21 mouse cellular contexts compared by ENCODE assay signal in the genomic region with DNA sequence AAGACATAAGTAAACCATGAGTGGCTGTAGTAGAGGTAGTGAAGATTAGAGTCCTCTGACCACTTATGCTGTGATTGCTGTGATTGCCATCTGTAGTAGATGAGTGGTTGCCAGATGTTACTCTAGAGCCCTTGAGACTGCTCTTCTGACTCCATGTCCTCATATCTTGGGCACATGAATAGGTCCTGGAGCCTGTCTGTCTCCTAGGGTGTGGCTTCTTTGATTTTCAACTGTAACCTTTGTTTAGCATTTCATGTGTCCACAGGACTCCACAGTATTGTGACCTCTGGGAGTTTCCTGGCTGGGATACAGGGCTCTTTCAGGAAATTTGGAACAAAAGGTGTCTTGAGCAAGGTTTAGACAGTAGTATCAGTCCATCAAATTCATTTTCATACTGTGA.
DNase-seq lines count a peak whose midpoint lies in the region; ATAC-seq and TF ChIP-seq lines count a peak whose summit lies in the region.
"Had no signal": no experiment of that assay in that cellular context is flagged by ENCODE, and none has a peak within 500 bp of the region (broad histone marks: within the 10 kb centered on the region; RNA-seq: fewer than 3 reads in every experiment).

No protein-coding gene starts in this region.

- H3K27me3 ChIP-seq in heart, postnatal 0 days (ENCODE audit: control insufficient read depth, insufficient read depth, low read length): no peaks in the 10 kb centered on the region
- H3K27me3 ChIP-seq in limb, embryonic 15.5 days: no peaks in the 10 kb centered on the region
- no peaks in the 10 kb centered on the region for H3K27me3 ChIP-seq in limb, embryonic 10.5 days (ENCODE audit: low read depth, poor library complexity, severe bottlenecking)
- H3K27me3 ChIP-seq: embryonic facial prominence, embryonic 15.5 days; forebrain, embryonic 15.5 days; heart, embryonic 12.5 days had no signal

- TF ChIP-seq EP300 in heart, postnatal 0 days (IDR thresholded peaks at IDR 0.05; ENCODE audit: low read depth): no peak

- peak overlapping the region; percentile 44 for H3K27ac ChIP-seq in gastrocnemius, adult 2 months
- peak overlapping the region; percentile 31; the same call in 1 of the 2 replicates for H3K27ac ChIP-seq in heart, postnatal 0 days (ENCODE audit: low read depth)
- 0 out of 2 replicates have a peak overlapping the region, but pooled peaks have one; percentile 5 for H3K27ac ChIP-seq in limb, embryonic 15.5 days
- no peak overlapping the region for H3K27ac ChIP-seq in limb, embryonic 10.5 days
- H3K27ac ChIP-seq: embryonic facial prominence, embryonic 15.5 days; forebrain, embryonic 15.5 days; hindbrain, embryonic 14.5 days had no signal

- intact Hi-C loops in gastrocnemius, adult 2 months (cut with DNase I): no loop called here
- intact Hi-C loops in gastrocnemius, postnatal 36 days (cut with DNase I): no loop called here
- intact Hi-C loops in heart, postnatal 10 days (cut with DNase I): no loop called here

- H3K4me3 ChIP-seq in gastrocnemius, adult 2 months: no peak overlapping the region
- H3K4me3 ChIP-seq in heart, postnatal 0 days (ENCODE audit: low read depth, low read length): no peak overlapping the region
- H3K4me3 ChIP-seq in limb, embryonic 15.5 days: no peak overlapping the region
- no peak overlapping the region for H3K4me3 ChIP-seq in limb, embryonic 10.5 days
- H3K4me3 ChIP-seq: embryonic facial prominence, embryonic 15.5 days; forebrain, embryonic 15.5 days; heart, embryonic 12.5 days had no signal

- DNase-seq in gastrocnemius, adult 2 months: no peak
- no peak for DNase-seq in gastrocnemius, postnatal 36 days
- no peak for DNase-seq in heart, postnatal 0 days (ENCODE audit: low spot score)
- no peak for DNase-seq in heart, postnatal 10 days
- DNase-seq in limb, embryonic 10.5 days (ENCODE audit: low spot score): no peak
- peak; percentile 14 for DNase-seq in adipocyte (ENCODE audit: low spot score)
- DNase-seq: adrenal gland, adult 8-10 months; adrenal gland, postnatal 36 days; B cell, adult 2 months; cerebellum, adult 11 months; cerebellum, adult 8-10 months; cerebellum, postnatal 14 days; embryo, embryonic 11 days; gastrocnemius, postnatal 10 days had no signal

- no peak overlapping the region for H3K4me2 ChIP-seq in heart, postnatal 0 days (ENCODE audit: low read depth, low read length)
- H3K4me2 ChIP-seq in limb, embryonic 15.5 days: no peak overlapping the region
- H3K4me2 ChIP-seq: embryonic facial prominence, embryonic 15.5 days; forebrain, embryonic 15.5 days; heart, embryonic 12.5 days; hindbrain, embryonic 14.5 days had no signal

- H3K9me3 ChIP-seq in heart, postnatal 0 days (replicated peaks; ENCODE audit: control insufficient read depth, low read length): peaks cover 3% of the 10 kb centered on the region; the same call in 1 of the 2 replicates
- no peaks in the 10 kb centered on the region for H3K9me3 ChIP-seq in limb, embryonic 15.5 days
- no peaks in the 10 kb centered on the region for H3K9me3 ChIP-seq in limb, embryonic 10.5 days (replicated peaks)
- H3K9me3 ChIP-seq: embryonic facial prominence, embryonic 15.5 days had no signal

- no peak for ATAC-seq in heart, postnatal 0 days (ENCODE audit: insufficient read depth, low read depth)
- no peak for ATAC-seq in limb, embryonic 15.5 days (ENCODE audit: insufficient number of reproducible peaks, low FRiP score, low TSS enrichment, low read depth)
- no peak for ATAC-seq in megakaryocyte-erythroid progenitor cell, adult 5-6 weeks (replicated peaks; ENCODE audit: low FRiP score, low TSS enrichment, poor library complexity, severe bottlenecking)
- ATAC-seq: forebrain, embryonic 15.5 days; intestine, embryonic 16.5 days had no signal

- H3K9ac ChIP-seq in heart, postnatal 0 days (replicated peaks; ENCODE audit: low read depth, low read length): no peak overlapping the region
- no peak overlapping the region for H3K9ac ChIP-seq in limb, embryonic 15.5 days
- H3K9ac ChIP-seq: embryonic facial prominence, embryonic 15.5 days; forebrain, embryonic 15.5 days; heart, embryonic 12.5 days; hindbrain, embryonic 14.5 days had no signal

- H3K36me3 ChIP-seq in heart, postnatal 0 days (replicated peaks; ENCODE audit: control insufficient read depth, insufficient read depth, low read length): no peaks in the 10 kb centered on the region
- H3K36me3 ChIP-seq in limb, embryonic 15.5 days: no peaks in the 10 kb centered on the region
- no peaks in the 10 kb centered on the region for H3K36me3 ChIP-seq in limb, embryonic 10.5 days
- H3K36me3 ChIP-seq: embryonic facial prominence, embryonic 15.5 days; forebrain, embryonic 15.5 days; heart, embryonic 12.5 days had no signal

- no peak for TF ChIP-seq CTCF in gastrocnemius, adult 2 months (IDR thresholded peaks at IDR 0.05)
- no peak for TF ChIP-seq CTCF in heart, postnatal 0 days (IDR thresholded peaks at IDR 0.05; ENCODE audit: low read depth)

- peaks cover 26% of the 10 kb centered on the region for H3K4me1 ChIP-seq in heart, postnatal 0 days (ENCODE audit: control insufficient read depth, insufficient read depth)
- no peaks in the 10 kb centered on the region for H3K4me1 ChIP-seq in limb, embryonic 15.5 days
- H3K4me1 ChIP-seq in limb, embryonic 10.5 days: no peaks in the 10 kb centered on the region
- H3K4me1 ChIP-seq: embryonic facial prominence, embryonic 15.5 days; forebrain, embryonic 15.5 days had no signal
